Mouse (Mus musculus): ENCODE measurements around the gene Mb. TPM values are rescaled to one million over a fixed set of nuclear protein-coding genes. Genes with fewer than 3 reads are reported as not detected.

Mb gene
- 2.1 and 2.2 TPM in 2 replicates for polyA plus RNA-seq (2014; fragmentation: Nextera tagmentation; extraction: Ambion mirVana)

DNA sequence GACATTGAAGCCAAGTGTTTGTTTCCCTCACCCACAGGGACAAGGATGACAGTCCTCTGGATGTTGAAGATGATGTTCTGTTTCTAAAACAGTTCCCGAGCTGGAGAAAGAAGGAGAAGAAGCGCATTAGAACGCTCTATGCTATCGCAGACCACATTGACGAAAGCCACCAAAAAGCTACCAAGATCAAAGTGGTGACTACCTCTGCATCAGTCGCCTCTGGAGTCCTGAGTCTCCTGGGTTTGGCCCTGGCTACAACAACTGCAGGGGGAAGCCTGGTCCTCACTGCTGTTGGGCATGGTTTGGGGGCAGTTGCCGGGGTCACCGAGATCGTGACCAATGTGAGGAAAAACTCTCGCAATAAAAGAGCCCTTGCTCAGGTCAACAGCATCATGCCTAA is at the start of gene Mb:
TSS of gene Mb (minus strand) at position 101 of the 400 bp plus-strand sequence.
- Histone ChIP-seq H3K27ac (replicated peaks; ENCODE audit: low read depth, low read length) (no peak within 1 kb of the TSS), H3K9me3 (ENCODE audit: control insufficient read depth, low read length) (no peaks in the 10 kb centered on the region), H3K4me3 (ENCODE audit: low read depth, low read length) (no peak within 1 kb of the TSS), H3K27me3 (ENCODE audit: control insufficient read depth, insufficient read depth, low read length) (no peaks in the 10 kb centered on the region), H3K36me3 (ENCODE audit: control insufficient read depth, insufficient read depth, low read length) (no peaks in the 10 kb centered on the region), H3K9ac (ENCODE audit: low read length) (no peak within 1 kb of the TSS), H3K4me2 (ENCODE audit: low read depth, severe bottlenecking) (no peak within 1 kb of the TSS), H3K4me1 (ENCODE audit: control insufficient read depth, insufficient read depth, low read length) (no peaks in the 10 kb centered on the region; the same call in 1 of the 2 replicates)
- DNase-seq (ENCODE audit: low spot score): no peak
- no peak for ATAC-seq (ENCODE audit: insufficient number of reproducible peaks, low FRiP score, low TSS enrichment, low read depth)
- WGBS: 93% methylated on average over 10 of the region's 10 CpGs

DNA sequence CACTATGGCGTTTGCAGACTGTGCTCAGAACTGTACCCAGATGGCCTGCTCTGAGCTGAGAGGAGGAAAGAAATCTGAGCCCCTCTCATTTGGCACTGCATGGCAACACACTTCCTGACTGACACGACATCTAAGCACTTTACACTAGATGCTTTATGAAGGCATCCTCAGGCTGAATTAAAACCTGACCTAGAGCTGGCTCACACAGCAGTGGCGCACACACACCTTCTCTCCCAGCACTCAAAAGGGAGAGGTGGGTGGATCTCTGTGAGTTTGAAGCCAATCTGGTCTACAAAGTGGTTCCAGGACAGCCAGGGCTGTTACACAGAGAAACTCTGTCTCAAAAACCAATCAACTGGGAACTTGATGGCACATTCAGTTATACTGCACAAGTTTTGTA is 49.3 kb upstream of the Mb start:
- Histone ChIP-seq H3K9ac (ENCODE audit: low read length) (no peak overlapping the region), H3K27me3 (ENCODE audit: control insufficient read depth, insufficient read depth, low read length) (no peaks in the 10 kb centered on the region), H3K4me1 (ENCODE audit: control insufficient read depth, insufficient read depth, low read length) (no peaks in the 10 kb centered on the region), H3K4me3 (ENCODE audit: low read depth, low read length) (no peak overlapping the region), H3K27ac (replicated peaks; ENCODE audit: low read depth, low read length) (no peak overlapping the region), H3K4me2 (ENCODE audit: low read depth, severe bottlenecking) (no peak overlapping the region), H3K9me3 (ENCODE audit: control insufficient read depth, low read length) (no peaks in the 10 kb centered on the region), H3K36me3 (ENCODE audit: control insufficient read depth, insufficient read depth, low read length) (peaks cover 8% of the 10 kb centered on the region; the same call in 1 of the 2 replicates)
- 55% methylated on average over 3 of the region's 3 CpGs for WGBS
- ATAC-seq (ENCODE audit: insufficient number of reproducible peaks, low FRiP score, low TSS enrichment, low read depth): no peak
- no peak for DNase-seq (ENCODE audit: low spot score)

DNA sequence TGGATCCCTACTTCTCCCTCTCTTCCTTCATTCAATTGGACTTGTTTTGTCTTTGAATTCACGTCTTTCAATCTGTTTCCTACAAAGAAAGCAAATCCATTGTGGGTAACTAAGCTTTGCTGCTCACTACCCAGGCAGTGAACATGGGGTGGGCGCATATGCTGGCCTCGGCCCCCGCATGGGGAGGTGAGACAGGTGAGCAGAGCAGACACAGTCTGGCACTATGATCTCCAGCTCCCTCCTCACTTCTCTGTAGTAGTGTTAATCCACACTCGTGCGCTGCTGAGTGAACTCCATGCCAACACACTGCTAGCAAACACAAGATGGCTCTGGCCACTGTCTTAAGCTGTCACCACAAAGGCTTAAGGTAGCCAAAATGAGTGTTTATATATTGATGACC is 46.9 kb upstream of the Mb start:
- Histone ChIP-seq H3K9ac (ENCODE audit: low read length) (no peak overlapping the region), H3K4me2 (ENCODE audit: low read depth, severe bottlenecking) (no peak overlapping the region), H3K9me3 (ENCODE audit: control insufficient read depth, low read length) (no peaks in the 10 kb centered on the region), H3K4me3 (ENCODE audit: low read depth, low read length) (no peak overlapping the region), H3K27me3 (ENCODE audit: control insufficient read depth, insufficient read depth, low read length) (no peaks in the 10 kb centered on the region), H3K27ac (replicated peaks; ENCODE audit: low read depth, low read length) (no peak overlapping the region), H3K4me1 (ENCODE audit: control insufficient read depth, insufficient read depth, low read length) (no peaks in the 10 kb centered on the region), H3K36me3 (ENCODE audit: control insufficient read depth, insufficient read depth, low read length) (peaks cover 5% of the 10 kb centered on the region; the same call in 1 of the 2 replicates)
- ATAC-seq (ENCODE audit: insufficient number of reproducible peaks, low FRiP score, low TSS enrichment, low read depth) (no peak), DNase-seq (ENCODE audit: low spot score) (no peak)
- WGBS: 96% methylated on average over 6 of the region's 6 CpGs

DNA sequence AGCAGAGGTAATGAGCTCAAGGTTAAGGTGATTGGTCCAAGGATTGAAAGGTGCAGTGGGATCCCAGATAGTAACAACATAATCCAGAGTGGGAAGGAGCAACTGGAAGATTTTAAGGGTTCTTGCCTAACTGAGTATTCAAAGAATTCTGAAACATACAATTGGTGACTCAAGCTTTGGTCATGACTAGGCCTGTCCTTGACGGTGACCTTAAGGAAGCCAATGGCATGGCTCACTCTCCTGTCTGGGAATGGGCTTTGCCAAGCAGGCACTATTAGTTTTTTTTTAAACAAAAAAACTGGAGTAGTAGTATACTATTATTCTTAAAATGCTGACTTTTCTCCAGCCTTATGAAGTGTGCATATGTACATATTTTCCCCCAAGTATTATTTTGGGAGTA is 44.7 kb upstream of the Mb start:
- 92% methylated on average over 1 of the region's 1 CpGs for WGBS
- Histone ChIP-seq H3K9ac (ENCODE audit: low read length) (no peak overlapping the region), H3K36me3 (ENCODE audit: control insufficient read depth, insufficient read depth, low read length) (peaks cover 5% of the 10 kb centered on the region; the same call in 1 of the 2 replicates), H3K4me2 (ENCODE audit: low read depth, severe bottlenecking) (no peak overlapping the region), H3K4me1 (ENCODE audit: control insufficient read depth, insufficient read depth, low read length) (no peaks in the 10 kb centered on the region), H3K4me3 (ENCODE audit: low read depth, low read length) (no peak overlapping the region), H3K27me3 (ENCODE audit: control insufficient read depth, insufficient read depth, low read length) (no peaks in the 10 kb centered on the region), H3K9me3 (ENCODE audit: control insufficient read depth, low read length) (no peaks in the 10 kb centered on the region), H3K27ac (replicated peaks; ENCODE audit: low read depth, low read length) (no peak overlapping the region)
- no peak for ATAC-seq (ENCODE audit: insufficient number of reproducible peaks, low FRiP score, low TSS enrichment, low read depth)
- DNase-seq (ENCODE audit: low spot score): no peak

DNA sequence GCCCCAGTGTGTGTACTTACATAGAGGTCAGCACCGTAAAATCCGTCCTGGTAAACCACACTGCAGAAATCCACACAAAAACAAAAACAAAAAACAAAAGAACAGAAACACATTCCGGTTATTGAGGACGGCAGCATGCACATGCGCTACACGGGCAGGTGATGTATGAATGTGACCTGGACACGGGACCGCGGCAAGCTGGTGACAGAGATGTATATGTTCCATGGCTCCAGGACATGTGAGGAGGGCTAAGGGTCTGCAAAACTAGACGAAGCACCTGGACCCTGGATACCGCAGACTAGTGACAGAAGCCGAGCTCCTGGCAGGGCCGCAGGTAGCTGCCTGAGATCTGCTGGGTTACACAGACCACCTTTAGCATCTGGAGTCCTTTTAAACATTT is 44.0 kb upstream of the Mb start:
- H3K4me2 ChIP-seq (ENCODE audit: low read depth, severe bottlenecking): no peak overlapping the region
- WGBS: 94% methylated on average over 13 of the region's 13 CpGs
- H3K4me3 ChIP-seq (ENCODE audit: low read depth, low read length): no peak overlapping the region
- no peaks in the 10 kb centered on the region for H3K27me3 ChIP-seq (ENCODE audit: control insufficient read depth, insufficient read depth, low read length)
- no peaks in the 10 kb centered on the region for H3K4me1 ChIP-seq (ENCODE audit: control insufficient read depth, insufficient read depth, low read length)
- H3K9me3 ChIP-seq (ENCODE audit: control insufficient read depth, low read length): no peaks in the 10 kb centered on the region
- peaks cover 5% of the 10 kb centered on the region; the same call in 1 of the 2 replicates for H3K36me3 ChIP-seq (ENCODE audit: control insufficient read depth, insufficient read depth, low read length)
- no peak for ATAC-seq (ENCODE audit: insufficient number of reproducible peaks, low FRiP score, low TSS enrichment, low read depth)
- DNase-seq (ENCODE audit: low spot score): no peak
- no peak overlapping the region for H3K9ac ChIP-seq (ENCODE audit: low read length)
- no peak overlapping the region for H3K27ac ChIP-seq (replicated peaks; ENCODE audit: low read depth, low read length)

DNA sequence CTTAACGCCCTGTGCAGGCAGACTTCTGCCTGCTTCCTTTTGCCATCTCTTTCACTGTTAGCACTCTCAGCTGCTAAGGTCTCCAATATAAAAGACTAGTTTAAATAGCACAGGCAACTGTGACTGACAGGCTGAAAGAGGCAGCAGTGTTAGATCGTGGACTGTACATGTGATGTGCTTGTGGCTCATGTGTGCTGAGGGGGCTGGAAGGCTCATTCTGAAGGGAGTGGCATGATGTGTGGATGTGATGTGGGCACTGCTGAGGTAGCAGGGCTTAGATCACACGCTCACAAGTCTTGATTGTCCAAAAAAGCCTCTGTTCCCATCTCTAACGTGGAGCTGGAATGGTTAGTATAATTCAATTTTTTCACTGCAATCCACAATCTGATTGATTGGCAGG is 40.9 kb upstream of the Mb start:
- Histone ChIP-seq H3K27ac (replicated peaks; ENCODE audit: low read depth, low read length) (no peak overlapping the region), H3K9ac (ENCODE audit: low read length) (no peak overlapping the region), H3K27me3 (ENCODE audit: control insufficient read depth, insufficient read depth, low read length) (no peaks in the 10 kb centered on the region), H3K9me3 (ENCODE audit: control insufficient read depth, low read length) (no peaks in the 10 kb centered on the region), H3K36me3 (ENCODE audit: control insufficient read depth, insufficient read depth, low read length) (peaks cover 3% of the 10 kb centered on the region; the same call in 1 of the 2 replicates), H3K4me1 (ENCODE audit: control insufficient read depth, insufficient read depth, low read length) (no peaks in the 10 kb centered on the region), H3K4me3 (ENCODE audit: low read depth, low read length) (no peak overlapping the region), H3K4me2 (ENCODE audit: low read depth, severe bottlenecking) (no peak overlapping the region)
- WGBS: 94% methylated on average over 4 of the region's 4 CpGs
- no peak for ATAC-seq (ENCODE audit: insufficient number of reproducible peaks, low FRiP score, low TSS enrichment, low read depth)
- DNase-seq (ENCODE audit: low spot score): no peak

DNA sequence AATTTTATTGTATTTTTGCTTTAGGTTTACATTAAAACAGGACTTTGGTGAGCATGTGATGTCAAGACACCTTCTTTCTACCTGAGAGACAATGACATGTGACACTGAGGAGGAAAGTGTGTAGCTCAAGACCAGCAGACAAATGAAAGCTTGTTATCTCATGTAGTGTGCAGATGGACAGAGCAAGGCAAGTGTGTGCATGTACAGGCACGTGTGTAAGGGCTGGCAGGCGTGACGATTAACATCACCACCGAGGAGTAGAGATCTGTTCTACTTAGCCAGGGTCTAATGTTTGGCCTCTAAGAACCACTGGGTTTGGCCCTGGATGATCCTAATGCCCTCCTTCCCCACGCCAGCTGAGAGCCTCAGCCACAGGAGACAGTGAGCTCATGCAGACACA is 40.1 kb upstream of the Mb start:
- no peaks in the 10 kb centered on the region for H3K9me3 ChIP-seq (ENCODE audit: control insufficient read depth, low read length)
- H3K4me1 ChIP-seq (ENCODE audit: control insufficient read depth, insufficient read depth, low read length): no peaks in the 10 kb centered on the region
- H3K36me3 ChIP-seq (ENCODE audit: control insufficient read depth, insufficient read depth, low read length): peaks cover 3% of the 10 kb centered on the region; the same call in 1 of the 2 replicates
- H3K27me3 ChIP-seq (ENCODE audit: control insufficient read depth, insufficient read depth, low read length): no peaks in the 10 kb centered on the region
- WGBS: 84% methylated on average over 5 of the region's 5 CpGs
- no peak overlapping the region for H3K27ac ChIP-seq (replicated peaks; ENCODE audit: low read depth, low read length)
- no peak overlapping the region for H3K4me3 ChIP-seq (ENCODE audit: low read depth, low read length)
- no peak overlapping the region for H3K9ac ChIP-seq (ENCODE audit: low read length)
- DNase-seq (ENCODE audit: low spot score) (no peak), ATAC-seq (ENCODE audit: insufficient number of reproducible peaks, low FRiP score, low TSS enrichment, low read depth) (no peak)
- no peak overlapping the region for H3K4me2 ChIP-seq (ENCODE audit: low read depth, severe bottlenecking)

DNA sequence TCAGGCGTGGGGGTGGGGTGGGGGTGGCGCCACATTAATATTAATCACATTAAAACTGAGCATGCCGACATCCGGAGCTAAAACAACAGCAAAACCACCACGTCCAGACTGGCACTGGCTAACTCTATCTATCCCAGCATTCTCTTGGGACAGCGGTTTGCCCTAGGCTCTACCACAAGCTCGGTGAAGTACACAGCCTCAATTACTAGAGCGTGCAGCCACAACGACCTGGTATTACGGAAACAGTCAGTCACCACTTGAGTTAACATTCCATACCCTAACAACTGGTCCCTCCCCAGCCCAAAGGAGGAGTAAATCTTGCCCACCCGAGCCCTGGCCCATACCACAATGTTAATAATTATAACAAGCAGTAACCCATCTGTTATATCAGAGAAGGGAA is 38.8 kb upstream of the Mb start:
- H3K36me3 ChIP-seq (ENCODE audit: control insufficient read depth, insufficient read depth, low read length): peaks cover 3% of the 10 kb centered on the region; the same call in 1 of the 2 replicates
- H3K9me3 ChIP-seq (ENCODE audit: control insufficient read depth, low read length): no peaks in the 10 kb centered on the region
- H3K9ac ChIP-seq (ENCODE audit: low read length): no peak overlapping the region
- H3K4me3 ChIP-seq (ENCODE audit: low read depth, low read length): no peak overlapping the region
- H3K27me3 ChIP-seq (ENCODE audit: control insufficient read depth, insufficient read depth, low read length): no peaks in the 10 kb centered on the region
- H3K4me2 ChIP-seq (ENCODE audit: low read depth, severe bottlenecking): no peak overlapping the region
- DNase-seq (ENCODE audit: low spot score) (no peak), ATAC-seq (ENCODE audit: insufficient number of reproducible peaks, low FRiP score, low TSS enrichment, low read depth) (no peak)
- WGBS: 80% methylated on average over 11 of the region's 11 CpGs
- H3K4me1 ChIP-seq (ENCODE audit: control insufficient read depth, insufficient read depth, low read length): no peaks in the 10 kb centered on the region
- no peak overlapping the region for H3K27ac ChIP-seq (replicated peaks; ENCODE audit: low read depth, low read length)

DNA sequence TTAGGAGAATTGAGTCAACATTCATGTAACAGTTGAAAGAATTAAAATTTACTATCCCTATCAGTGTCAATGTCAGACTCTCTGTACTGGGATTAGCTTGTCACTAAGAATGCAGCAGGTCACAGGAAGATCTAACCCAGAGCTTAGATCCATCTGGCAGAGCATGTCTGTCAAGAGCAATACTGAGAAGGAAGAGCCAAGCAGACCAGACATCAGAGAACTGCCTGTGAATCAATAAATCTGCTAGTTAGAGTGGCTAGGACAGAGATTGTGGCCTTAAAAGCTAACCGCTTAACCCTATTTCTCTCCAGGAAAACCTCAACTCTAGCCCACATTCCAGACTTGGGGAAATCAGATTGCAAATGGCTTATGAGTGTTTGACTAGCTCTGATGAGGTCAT is 36.0 kb upstream of the Mb start:
- no peak overlapping the region for H3K4me3 ChIP-seq (ENCODE audit: low read depth, low read length)
- 100% methylated on average over 1 of the region's 1 CpGs for WGBS
- no peak for ATAC-seq (ENCODE audit: insufficient number of reproducible peaks, low FRiP score, low TSS enrichment, low read depth)
- no peak overlapping the region for H3K9ac ChIP-seq (ENCODE audit: low read length)
- no peak overlapping the region for H3K4me2 ChIP-seq (ENCODE audit: low read depth, severe bottlenecking)
- no peaks in the 10 kb centered on the region for H3K27me3 ChIP-seq (ENCODE audit: control insufficient read depth, insufficient read depth, low read length)
- no peak overlapping the region for H3K27ac ChIP-seq (replicated peaks; ENCODE audit: low read depth, low read length)
- H3K9me3 ChIP-seq (ENCODE audit: control insufficient read depth, low read length): no peaks in the 10 kb centered on the region
- DNase-seq (ENCODE audit: low spot score): no peak
- H3K4me1 ChIP-seq (ENCODE audit: control insufficient read depth, insufficient read depth, low read length): no peaks in the 10 kb centered on the region
- H3K36me3 ChIP-seq (ENCODE audit: control insufficient read depth, insufficient read depth, low read length): peaks cover 4% of the 10 kb centered on the region; the same call in 1 of the 2 replicates

Data from limb, embryonic 11.5 days (tissue).